24 mouse cellular contexts compared by ENCODE assay signal in genomic region chr17:4116476-4116875, GRCm38 (mm10).
"Had no signal": no experiment of that assay in that cellular context is flagged by ENCODE, and none has a peak within 500 bp of the region (broad histone marks: within the 10 kb centered on the region; RNA-seq: fewer than 3 reads in every experiment).

No protein-coding gene starts in this region.

- H3K27ac ChIP-seq: liver, embryonic 15.5 days; lung, embryonic 15.5 days; macrophage; midbrain, embryonic 10.5 days; midbrain, embryonic 12.5 days; neural tube, embryonic 13.5 days; neural tube, embryonic 15.5 days; stomach, embryonic 15.5 days; stomach, postnatal 0 days had no signal

- DNase-seq: liver, postnatal 0 days; lung, adult 2 months; lung, postnatal 14 days; lung, postnatal 36 days; midbrain, embryonic 14.5 days; retina, postnatal 1 day; right cerebral cortex, adult 18-20 months; right cerebral cortex, postnatal 25 days; right cerebral cortex, postnatal 4 days; thymus, adult 18-20 months; thymus, postnatal 14 days; thymus, postnatal 36 days had no signal

- H3K4me2 ChIP-seq: liver, embryonic 15.5 days; lung, embryonic 15.5 days; midbrain, embryonic 12.5 days; neural tube, embryonic 13.5 days; neural tube, embryonic 15.5 days; stomach, embryonic 15.5 days had no signal

- H3K4me1 ChIP-seq: liver, embryonic 15.5 days; lung, embryonic 15.5 days; midbrain, embryonic 10.5 days; midbrain, embryonic 12.5 days; neural tube, embryonic 13.5 days; neural tube, embryonic 15.5 days; stomach, embryonic 15.5 days had no signal

- H3K9me3 ChIP-seq: liver, embryonic 15.5 days; lung, embryonic 15.5 days; midbrain, embryonic 10.5 days; midbrain, embryonic 12.5 days; neural tube, embryonic 13.5 days; neural tube, embryonic 15.5 days; stomach, embryonic 15.5 days had no signal

- H3K9ac ChIP-seq: liver, embryonic 15.5 days; liver, postnatal 0 days; lung, embryonic 15.5 days; midbrain, embryonic 12.5 days; neural tube, embryonic 13.5 days; neural tube, embryonic 15.5 days; stomach, embryonic 15.5 days had no signal

- H3K4me3 ChIP-seq: liver, embryonic 15.5 days; lung, embryonic 15.5 days; midbrain, embryonic 10.5 days; midbrain, embryonic 12.5 days; myocyte; neural tube, embryonic 13.5 days; neural tube, embryonic 15.5 days; stomach, embryonic 15.5 days had no signal

- H3K36me3 ChIP-seq: liver, embryonic 15.5 days; lung, embryonic 15.5 days; midbrain, embryonic 10.5 days; midbrain, embryonic 12.5 days; neural tube, embryonic 13.5 days; neural tube, embryonic 15.5 days; stomach, embryonic 15.5 days had no signal

- H3K27me3 ChIP-seq: liver, embryonic 15.5 days; lung, embryonic 15.5 days; midbrain, embryonic 12.5 days; neural tube, embryonic 13.5 days; neural tube, embryonic 15.5 days; stomach, embryonic 15.5 days had no signal

- ATAC-seq: liver, postnatal 0 days; lung, postnatal 0 days; midbrain, embryonic 16.5 days had no signal
